Mouse (Mus musculus): ENCODE measurements around the gene Tjp1.

GRCm38 (mm10) chr7:65450158-65450557, 77.4 kb downstream of the Tjp1 start:
- no peak for TF ChIP-seq ZC3H11A (IDR thresholded peaks at IDR 0.05; ENCODE audit: borderline replicate concordance, low read depth, low read length)
- TF ChIP-seq CHD2 (IDR thresholded peaks at IDR 0.05; ENCODE audit: low read depth, low read length) = no peak
- TF ChIP-seq ZNF384 (IDR thresholded peaks at IDR 0.05; ENCODE audit: low read depth, low read length) = no peak
- TF ChIP-seq MAFK (IDR thresholded peaks at IDR 0.05; ENCODE audit: insufficient read depth, low read depth, low read length) = no peak

All from ES-E14 (cell line).